Mouse (Mus musculus): ENCODE data around the gene Mrpl58. TPM values are rescaled to one million over a fixed set of nuclear protein-coding genes. Genes with fewer than 3 reads are reported as not detected.

The Mrpl58 gene
- polyA plus RNA-seq (2012; fragmentation: generic; extraction: Trizol), result 100 to 1,000 TPM; 204 to 411 TPM

DNA sequence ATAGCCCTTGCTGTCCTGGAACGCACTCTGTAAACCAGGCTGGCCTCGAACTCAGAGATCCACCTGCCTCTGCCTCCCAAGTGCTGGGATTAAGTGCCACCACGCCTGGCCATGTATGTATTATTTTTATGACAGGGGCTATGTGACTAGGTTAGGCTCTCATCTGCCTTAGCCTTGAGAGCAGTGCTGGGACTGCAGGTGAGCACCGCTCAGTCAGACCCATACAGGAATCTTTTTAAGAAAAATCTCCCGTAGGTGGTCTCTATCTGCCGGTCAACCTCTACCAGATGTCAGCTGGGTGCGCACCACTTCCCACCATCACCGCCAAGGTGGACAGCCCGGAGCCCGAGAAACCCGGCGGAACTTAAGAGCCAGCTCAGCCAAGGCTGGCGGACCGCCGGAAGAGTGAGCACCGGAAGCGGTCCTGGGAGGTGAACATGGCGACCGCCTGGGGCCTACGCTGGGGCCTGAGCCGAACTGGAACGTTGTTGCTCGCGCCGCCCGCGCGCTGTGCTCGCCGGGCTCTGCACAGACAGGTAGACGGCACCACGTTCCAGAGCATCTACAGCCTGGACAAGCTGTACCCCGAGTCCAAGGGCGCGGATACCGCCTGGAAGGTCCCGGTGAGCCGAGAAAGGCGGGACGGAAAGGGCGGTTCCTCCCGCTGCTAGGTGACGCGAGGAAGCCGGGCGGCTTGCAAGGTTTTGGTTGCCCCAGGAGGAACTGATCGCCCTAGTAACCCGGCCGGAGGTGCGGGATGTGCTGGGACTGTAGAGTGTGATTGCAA is at the start of gene Mrpl58:
Gene Mrpl58 (plus strand): TSS at position 415 of the 787 bp plus-strand sequence.

DNA sequence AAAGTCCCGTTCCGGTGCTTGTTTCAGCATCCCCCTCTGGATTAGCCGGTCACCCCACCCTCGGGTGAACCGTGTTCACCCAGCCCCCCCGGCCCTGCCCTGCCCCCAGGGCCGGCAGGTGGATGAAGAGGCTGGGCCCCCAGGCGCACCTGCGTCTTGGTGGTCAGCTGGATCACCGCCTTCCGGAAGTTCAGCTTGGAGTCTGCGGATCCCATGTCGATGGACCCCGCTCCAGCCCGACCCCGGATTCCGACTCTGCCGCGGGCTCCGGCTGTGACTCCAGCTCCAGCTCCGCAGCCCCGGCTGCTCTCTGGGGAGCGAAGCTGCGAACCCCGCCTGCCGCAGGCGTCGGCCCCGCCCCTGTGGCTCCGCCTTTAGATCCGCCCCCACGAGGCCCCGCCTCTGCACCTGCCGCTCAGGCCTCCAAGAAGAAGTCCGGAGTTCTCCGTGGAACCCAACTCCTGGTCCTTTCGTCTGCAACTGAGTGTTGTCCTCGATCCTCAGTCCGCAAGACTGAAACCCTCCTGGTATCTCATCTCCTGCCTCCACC is 36.1 kb upstream of the Mrpl58 start, which contains the start of gene Hid1:
Gene Hid1 (minus strand): TSS at position 362 of the 550 bp plus-strand sequence.

GRCm38 (mm10) chr11:115381743-115382539 is 21.6 kb upstream of the Mrpl58 start, which contains the start of gene Cdr2l:
TSS of gene Cdr2l (plus strand) at chr11:115381916.

GRCm38 (mm10) chr11:115419531-115420237 is 16.1 kb downstream of the Mrpl58 start, which contains the start of the genes Atp5h and Kctd2:
TSS of gene Atp5h (minus strand) at chr11:115419962.
TSS of gene Kctd2 (plus strand) at chr11:115420128.

DNA sequence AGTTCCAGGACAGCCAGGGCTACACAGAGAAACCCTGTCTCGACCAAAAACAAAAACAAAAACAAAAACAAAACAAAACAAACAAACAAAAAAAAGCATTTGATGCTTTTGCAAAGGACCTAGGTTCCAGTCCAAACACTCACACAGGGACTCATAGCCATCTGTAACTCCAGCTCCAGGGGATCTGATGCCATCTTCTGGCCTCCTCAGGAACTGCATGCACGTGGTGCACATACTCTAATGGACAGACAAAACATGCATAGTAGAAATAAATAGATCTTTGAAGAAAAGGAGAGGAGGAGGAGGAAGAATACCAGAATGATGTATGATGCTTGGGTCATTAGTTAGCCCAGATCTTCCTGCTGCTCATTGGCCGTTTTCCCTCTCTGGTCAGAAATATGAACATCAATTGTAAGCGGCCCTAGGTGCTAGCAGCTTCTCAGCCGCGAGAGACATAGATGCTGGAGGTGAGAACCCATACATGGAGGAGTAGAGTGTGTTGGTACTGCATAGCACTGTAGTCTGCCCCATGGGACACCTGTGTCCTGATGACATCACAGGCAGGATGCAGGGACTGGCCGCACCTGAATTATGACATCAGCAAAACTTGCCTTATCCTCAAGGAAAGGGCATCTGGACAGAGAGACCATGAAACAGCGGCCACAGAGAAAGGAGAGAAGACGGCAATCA is 36.5 kb downstream of the Mrpl58 start, which contains the start of gene Trim80:
Gene Trim80 (plus strand): TSS at position 640 of the 690 bp plus-strand sequence.

Other genes with a start within 250 kb of the Mrpl58 start
- 10 to 100 TPM; 13.5 to 58.4 TPM for gene Slc9a3r1, start 240.4 kb upstream of the Mrpl58 start, polyA plus RNA-seq (2012; fragmentation: generic; extraction: Trizol)
- 1 to 10 TPM; 3.2 to 9.7 TPM for gene Tmem104, start 216.3 kb upstream of the Mrpl58 start, polyA plus RNA-seq (2012; fragmentation: generic; extraction: Trizol)
- gene Nat9, start 215.9 kb upstream of the Mrpl58 start, polyA plus RNA-seq (2012; fragmentation: generic; extraction: Trizol), result 10 to 100 TPM; 19.1 to 27.4 TPM
- not detected for gene Grin2c, start 136.5 kb upstream of the Mrpl58 start, polyA plus RNA-seq (2012; fragmentation: generic; extraction: Trizol)
- gene Fdxr, start 126.7 kb upstream of the Mrpl58 start, polyA plus RNA-seq (2012; fragmentation: generic; extraction: Trizol), result 10 to 100 TPM; 15.6 to 23.1 TPM
- gene Fads6, start 106.1 kb upstream of the Mrpl58 start, polyA plus RNA-seq (2012; fragmentation: generic; extraction: Trizol), result under 1 TPM in 1 of 2 experiments, not detected in 1; 0.05 TPM
- under 1 TPM in 1 of 2 experiments, not detected in 1; 0.06 TPM for gene Otop2, start 96.6 kb upstream of the Mrpl58 start, polyA plus RNA-seq (2012; fragmentation: generic; extraction: Trizol)
- under 1 TPM; 0.11 to 0.34 TPM for gene Ush1g, start 81.7 kb upstream of the Mrpl58 start, polyA plus RNA-seq (2012; fragmentation: generic; extraction: Trizol)
- not detected for gene Otop3, start 69.0 kb upstream of the Mrpl58 start, polyA plus RNA-seq (2012; fragmentation: generic; extraction: Trizol)
- gene Hid1, start 36.0 kb upstream of the Mrpl58 start, polyA plus RNA-seq (2012; fragmentation: generic; extraction: Trizol), result 1 to 10 TPM; 1.9 to 7.6 TPM
- gene Cdr2l, start 21.8 kb upstream of the Mrpl58 start, polyA plus RNA-seq (2012; fragmentation: generic; extraction: Trizol), result 10 to 100 TPM in 1 of 2 experiments, 1 to 10 TPM in 1; 6.5 to 16.4 TPM
- 100 to 1,000 TPM; 816 to 966 TPM for gene Atp5h, start 16.2 kb downstream of the Mrpl58 start, polyA plus RNA-seq (2012; fragmentation: generic; extraction: Trizol)
- gene Kctd2, start 16.4 kb downstream of the Mrpl58 start, polyA plus RNA-seq (2012; fragmentation: generic; extraction: Trizol), result 10 to 100 TPM; 24.1 to 58.3 TPM
- gene Trim80, start 36.8 kb downstream of the Mrpl58 start, polyA plus RNA-seq (2012; fragmentation: generic; extraction: Trizol), result not detected
- gene Slc16a5, start 58.7 kb downstream of the Mrpl58 start, polyA plus RNA-seq (2012; fragmentation: generic; extraction: Trizol), result under 1 TPM; 0.12 to 0.76 TPM
- 10 to 100 TPM in 1 of 2 experiments, 1 to 10 TPM in 1; 3.4 to 13.7 TPM for gene Armc7, start 71.9 kb downstream of the Mrpl58 start, polyA plus RNA-seq (2012; fragmentation: generic; extraction: Trizol)
- 100 to 1,000 TPM; 130 to 206 TPM for gene Nt5c, start 88.1 kb downstream of the Mrpl58 start, polyA plus RNA-seq (2012; fragmentation: generic; extraction: Trizol)
- gene Jpt1, start 110.6 kb downstream of the Mrpl58 start, polyA plus RNA-seq (2012; fragmentation: generic; extraction: Trizol), result 100 to 1,000 TPM; 321 to 516 TPM
- 100 to 1,000 TPM; 150 to 340 TPM for gene Sumo2, start 132.5 kb downstream of the Mrpl58 start, polyA plus RNA-seq (2012; fragmentation: generic; extraction: Trizol)
- 100 to 1,000 TPM in 1 of 2 experiments, 10 to 100 TPM in 1; 90.3 to 107 TPM for gene Nup85, start 160.7 kb downstream of the Mrpl58 start, polyA plus RNA-seq (2012; fragmentation: generic; extraction: Trizol)
- 100 to 1,000 TPM in 1 of 2 experiments, 10 to 100 TPM in 1; 71.5 to 141 TPM for gene Mrps7, start 200.2 kb downstream of the Mrpl58 start, polyA plus RNA-seq (2012; fragmentation: generic; extraction: Trizol)
- 10 to 100 TPM in 1 of 2 experiments, 1 to 10 TPM in 1; 6.0 to 15.0 TPM for gene Gga3, start 200.3 kb downstream of the Mrpl58 start, polyA plus RNA-seq (2012; fragmentation: generic; extraction: Trizol)
- gene Mif4gd, start 209.2 kb downstream of the Mrpl58 start, polyA plus RNA-seq (2012; fragmentation: generic; extraction: Trizol), result 10 to 100 TPM; 13.3 to 37.6 TPM
- gene Slc25a19, start 224.5 kb downstream of the Mrpl58 start, polyA plus RNA-seq (2012; fragmentation: generic; extraction: Trizol), result 10 to 100 TPM; 13.5 to 18.8 TPM

All from C3H10T1/2 (cell line).